Mouse (Mus musculus) CH12.LX (cell line): Measurements from ENCODE around the gene Trpc4ap. TPM values are rescaled to one million over a fixed set of nuclear protein-coding genes. Genes with fewer than 3 reads are reported as not detected.

Experiments used
- DNase-seq: peaks from one replicate; pipeline ENCODE4 v3.0.0-alpha.2; 2013; ENCODE audit errors: extremely low read depth
- H3K27ac ChIP-seq: 2 replicates; pipeline ENCODE4 v1.5.1; 2012; ENCODE audit warnings: low read depth, mild to moderate bottlenecking, control low read depth, moderate library complexity; ENCODE audit not compliant: insufficient read depth
- H3K27me3 ChIP-seq: replicated peaks from 2 replicates; pipeline ENCODE3; 2012; ENCODE audit warnings: inconsistent platforms
- H3K36me3 ChIP-seq, 2 experiments: replicated peaks in 1 of 2; 2 replicates each; pipeline versions ENCODE3 to v1.6.1; 2012; ENCODE audit warnings: inconsistent platforms in 1 of 2, low read length in 1 of 2, mild to moderate bottlenecking in 1 of 2, mixed read lengths in 1 of 2, moderate library complexity in 1 of 2; ENCODE audit not compliant: control insufficient read depth in 1 of 2, insufficient read depth in 1 of 2
- H3K4me1 ChIP-seq, 2 experiments: 2 replicates each; pipeline ENCODE4 v1.6.1; 2012; ENCODE audit warnings: inconsistent platforms in 1 of 2, moderate library complexity in 1 of 2; ENCODE audit not compliant: insufficient read depth in 2 of 2, control insufficient read depth in 1 of 2
- H3K4me2 ChIP-seq: 2 replicates; pipeline ENCODE4 v1.6.1; 2012; ENCODE audit warnings: low read depth, mild to moderate bottlenecking, control low read depth; ENCODE audit not compliant: poor library complexity, insufficient read depth, severe bottlenecking
- H3K4me3 ChIP-seq, 3 experiments: fragments of 150-350 bp in 1 of 3; sonication (generic) in 1 of 3; replicated peaks in 1 of 3; 2 replicates each; pipeline versions ENCODE3 to v1.5.1; 2011 to 2012; ENCODE audit warnings: low read depth in 2 of 3, low read length in 2 of 3, mild to moderate bottlenecking in 2 of 3, moderate library complexity in 2 of 3, control low read depth in 1 of 3, improper control_type of control experiment in 1 of 3, inconsistent platforms in 1 of 3, mixed read lengths in 1 of 3; ENCODE audit not compliant: poor library complexity in 1 of 3
- H3K79me2 ChIP-seq: replicated peaks from 2 replicates; pipeline ENCODE4 v1.6.1; 2012; ENCODE audit warnings: mild to moderate bottlenecking, moderate library complexity; ENCODE audit not compliant: control insufficient read depth, poor library complexity, insufficient read depth, severe bottlenecking; ENCODE audit errors: extremely low read depth
- H3K9ac ChIP-seq: 2 replicates; pipeline ENCODE4 v1.6.1; 2012; ENCODE audit warnings: low read depth, mild to moderate bottlenecking, control low read depth, moderate library complexity; ENCODE audit not compliant: insufficient read depth
- H3K9me3 ChIP-seq: replicated peaks from 2 replicates; pipeline ENCODE3; 2012; ENCODE audit warnings: low read length, inconsistent platforms, mixed read lengths
- BHLHE40 ChIP-seq: IDR thresholded peaks from 2 replicates; pipeline ENCODE4 v1.6.1; 2011; ENCODE audit warnings: mild to moderate bottlenecking, low read depth, low read length, improper control_type of control experiment
- CHD2 ChIP-seq: IDR thresholded peaks from 2 replicates; pipeline ENCODE4 v1.6.1; 2011; ENCODE audit warnings: low read length, improper control_type of control experiment
- CTCF ChIP-seq, 2 experiments: IDR thresholded peaks in 1 of 2; conservative IDR thresholded peaks in 1 of 2; 2 replicates each; pipeline ENCODE4 v1.5.1; 2011 to 2012; ENCODE audit warnings: low read depth in 2 of 2, low read length in 2 of 2, improper control_type of control experiment in 1 of 2, inconsistent platforms in 1 of 2, mild to moderate bottlenecking in 1 of 2, moderate library complexity in 1 of 2
- E2F4 ChIP-seq: IDR thresholded peaks from 2 replicates; pipeline ENCODE4 v1.6.1; 2011; ENCODE audit warnings: low read depth, low read length, improper control_type of control experiment; ENCODE audit not compliant: insufficient replicate concordance
- EP300 ChIP-seq: IDR thresholded peaks from 2 replicates; pipeline ENCODE4 v1.6.1; 2011; ENCODE audit warnings: low read length, improper control_type of control experiment
- ETS1 ChIP-seq: conservative IDR thresholded peaks from 2 replicates; pipeline ENCODE4 v1.6.1; 2012; ENCODE audit warnings: low read depth, mild to moderate bottlenecking, inconsistent platforms, low read length, improper control_type of control experiment, moderate library complexity
- GABPA ChIP-seq: IDR thresholded peaks from 2 replicates; pipeline ENCODE4 v1.6.1; 2012; ENCODE audit warnings: low read depth, low read length, improper control_type of control experiment, inconsistent platforms; ENCODE audit not compliant: insufficient replicate concordance
- HCFC1 ChIP-seq: IDR thresholded peaks from 2 replicates; pipeline ENCODE4 v1.6.1; 2012; ENCODE audit warnings: low read depth, mild to moderate bottlenecking, inconsistent platforms, low read length, improper control_type of control experiment
- JUN ChIP-seq: IDR thresholded peaks from 2 replicates; pipeline ENCODE4 v1.6.1; 2011; ENCODE audit warnings: low read depth, mild to moderate bottlenecking, low read length, improper control_type of control experiment, moderate library complexity; ENCODE audit not compliant: insufficient read depth
- JUND ChIP-seq: conservative IDR thresholded peaks from 2 replicates; pipeline ENCODE4 v1.6.1; 2011; ENCODE audit warnings: low read depth, low read length, improper control_type of control experiment
- MEF2A ChIP-seq: IDR thresholded peaks from 2 replicates; pipeline ENCODE4 v1.6.1; 2014; ENCODE audit warnings: low read depth, mild to moderate bottlenecking, inconsistent platforms, low read length, improper control_type of control experiment, borderline replicate concordance
- MXI1 ChIP-seq: IDR thresholded peaks from 2 replicates; pipeline ENCODE4 v1.6.1; 2011; ENCODE audit warnings: mild to moderate bottlenecking, low read depth, low read length, improper control_type of control experiment
- MYC ChIP-seq: IDR thresholded peaks from 2 replicates; pipeline ENCODE4 v1.6.1; 2011; ENCODE audit warnings: low read depth, mild to moderate bottlenecking, improper control_type of control experiment, low read length
- NELFE ChIP-seq: IDR thresholded peaks from 2 replicates; pipeline ENCODE4 v1.6.1; 2011; ENCODE audit warnings: low read depth, low read length, improper control_type of control experiment
- NRF1 ChIP-seq: IDR thresholded peaks from 2 replicates; pipeline ENCODE4 v1.6.1; 2014; ENCODE audit warnings: low read depth, mild to moderate bottlenecking, inconsistent platforms, low read length, improper control_type of control experiment, moderate library complexity
- PAX5 ChIP-seq: IDR thresholded peaks from 2 replicates; pipeline ENCODE4 v1.6.1; 2012; ENCODE audit warnings: low read length, inconsistent platforms, mixed read lengths
- POLR2A ChIP-seq: IDR thresholded peaks from 2 replicates; pipeline ENCODE4 v1.6.1; 2011; ENCODE audit warnings: low read depth, mild to moderate bottlenecking, improper control_type of control experiment, low read length
- RAD21 ChIP-seq: IDR thresholded peaks from 2 replicates; pipeline ENCODE4 v1.6.1; 2011; ENCODE audit warnings: low read depth, mild to moderate bottlenecking, low read length, improper control_type of control experiment, moderate library complexity
- SIN3A ChIP-seq: IDR thresholded peaks from 2 replicates; pipeline ENCODE4 v1.6.1; 2012; ENCODE audit warnings: low read length, improper control_type of control experiment, inconsistent platforms
- SMC3 ChIP-seq: IDR thresholded peaks from 2 replicates; pipeline ENCODE4 v1.6.1; 2011; ENCODE audit warnings: low read depth, low read length, improper control_type of control experiment
- TBP ChIP-seq: conservative IDR thresholded peaks from 2 replicates; pipeline ENCODE4 v1.6.1; 2011; ENCODE audit warnings: low read depth, low read length, improper control_type of control experiment
- UBTF ChIP-seq: IDR thresholded peaks from 2 replicates; pipeline ENCODE4 v1.6.1; 2012; ENCODE audit warnings: low read depth, mild to moderate bottlenecking, inconsistent platforms, low read length, improper control_type of control experiment, moderate library complexity
- USF1 ChIP-seq: IDR thresholded peaks from 2 replicates; pipeline ENCODE4 v1.6.1; 2014; ENCODE audit warnings: low read depth, mild to moderate bottlenecking, inconsistent platforms, low read length, improper control_type of control experiment
- ZC3H11A ChIP-seq: IDR thresholded peaks from 2 replicates; pipeline ENCODE4 v1.6.1; 2012; ENCODE audit warnings: low read depth, mild to moderate bottlenecking, inconsistent platforms, low read length, improper control_type of control experiment
- ZMIZ1 ChIP-seq: IDR thresholded peaks from 2 replicates; pipeline ENCODE4 v1.6.1; 2012; ENCODE audit warnings: low read depth, mild to moderate bottlenecking, inconsistent platforms, low read length, improper control_type of control experiment
- ZNF384 ChIP-seq: IDR thresholded peaks from 2 replicates; pipeline ENCODE4 v1.6.1; 2012; ENCODE audit warnings: low read depth, low read length, improper control_type of control experiment, inconsistent platforms
- dilution Hi-C: fragments of 300-500 bp; cut with MboI; formaldehyde crosslinking; loops from 2 replicates; pipeline ENCODE4 v1.14.3; 2020; ENCODE audit warnings: low sequenced_read_pairs; ENCODE audit not compliant: extremely low pct_unique_long_range_greater_than_20kb, extremely low pct_ligation_motif_present
- in situ Hi-C: fragments of 300-500 bp; cut with MboI; formaldehyde crosslinking; loops from 3 replicates; pipeline ENCODE4 v1.14.3; 2019; ENCODE audit warnings: low sequenced_read_pairs, low pct_ligation_motif_present, low pct_unique_long_range_greater_than_20kb, mixed read lengths
- polyA plus RNA-seq: library from polyadenylated mRNA; unstranded; fragments of >175 nt; gene quantifications from 2 replicates; pipeline ENCODE4 v1.2.1, GENCODE M21; 2012; ENCODE audit warnings: low read depth; ENCODE audit not compliant: insufficient read length
- total RNA-seq, 2 experiments: library from RNA; depleted of rRNA; stranded (reverse); fragments of 300-350 nt in 1 of 2; fragments of >200 nt in 1 of 2; gene quantifications; 2 replicates each; pipeline ENCODE4 v1.2.3; 2012 to 2014

The Trpc4ap gene
- total and polyA plus RNA-seq, 3 experiments, result 52.8 to 105 (median 55.8) TPM

- no peak overlapping the region for H3K27ac ChIP-seq
- no peak overlapping the region for H3K9ac ChIP-seq
- dilution Hi-C loops, result no loop called here
- TF ChIP-seq CTCF (conservative IDR thresholded peaks at IDR 0.05 in 1 of 2, IDR thresholded peaks at IDR 0.05 in 1 of 2; ENCODE audit: low read depth in 2 of 2, low read length in 2 of 2) (peak; percentile 82 to 94), CHD2 (no peak), ZNF384 (no peak), USF1 (no peak), RAD21 (peak; percentile 43), ZMIZ1 (no peak), SMC3 (peak; percentile 77), JUND (no peak), MXI1 (no peak), JUN (no peak), E2F4 (no peak), MEF2A (no peak), MYC (no peak), NRF1 (no peak), ETS1 (no peak), TBP (no peak)
- H3K27me3 ChIP-seq, result peaks cover 4% of the 10 kb centered on the region
- H3K9me3 ChIP-seq, result no peaks in the 10 kb centered on the region
- no peak overlapping the region for H3K4me3 ChIP-seq
- DNase-seq, result peak; percentile 63
- H3K4me2 ChIP-seq, result no peak overlapping the region
- H3K4me1 ChIP-seq, result 0 out of 4 replicates have a peak, but pooled peaks cover 0 to 2% of the 10 kb centered on the region in 2 experiments
- H3K36me3 ChIP-seq, result peaks cover 3 to 35% of the 10 kb centered on the region in 2 experiments
- H3K79me2 ChIP-seq, result no peaks in the 10 kb centered on the region
- in situ Hi-C loops, result no loop called here
These were observed 65.0 kb downstream of the Trpc4ap start for GRCm38 (mm10) chr2:155627030-155627738.

- TF ChIP-seq JUN (no peak), GABPA (no peak), MEF2A (no peak), MYC (no peak), EP300 (no peak), MXI1 (no peak), CHD2 (no peak), HCFC1 (no peak), RAD21 (no peak), SIN3A (no peak), BHLHE40 (no peak), UBTF (no peak), ZMIZ1 (no peak), CTCF (conservative IDR thresholded peaks at IDR 0.05 in 1 of 2, IDR thresholded peaks at IDR 0.05 in 1 of 2; ENCODE audit: low read depth in 2 of 2, low read length in 2 of 2) (no peak), NELFE (no peak), PAX5 (no peak), POLR2A (no peak), JUND (no peak), ZC3H11A (no peak)
- H3K4me2 ChIP-seq, result no peak overlapping the region
- H3K4me3 ChIP-seq, result no peak overlapping the region
- DNase-seq, result no peak
- H3K4me1 ChIP-seq, result 0 out of 4 replicates have a peak, but pooled peaks cover 0 to 2% of the 10 kb centered on the region in 2 experiments
- dilution Hi-C loops (no loop called here), in situ Hi-C loops (no loop called here)
- peaks cover 0 to 26% of the 10 kb centered on the region in 2 experiments for H3K36me3 ChIP-seq
- H3K27ac ChIP-seq, result no peak overlapping the region
- no peak overlapping the region for H3K9ac ChIP-seq
- H3K79me2 ChIP-seq, result no peaks in the 10 kb centered on the region
- H3K27me3 ChIP-seq, result peaks cover 13% of the 10 kb centered on the region
- no peaks in the 10 kb centered on the region for H3K9me3 ChIP-seq
These were observed 65.9 kb downstream of the Trpc4ap start for GRCm38 (mm10) chr2:155626277-155626676.
